Mouse (Mus musculus) limb, embryonic 11.5 days (tissue): ENCODE measurements around the gene Rtn2. TPM values are rescaled to one million over a fixed set of nuclear protein-coding genes. Genes with fewer than 3 reads are reported as not detected.

Source experiments
- ATAC-seq: fragments of 200-750 bp; cut with Nextera tagmentation; 2 replicates; pipeline ENCODE4 v1.8.0; 2017; ENCODE audit warnings: low read depth; ENCODE audit not compliant: insufficient number of reproducible peaks, low FRiP score, low TSS enrichment
- DNase-seq: peaks from one replicate; pipeline ENCODE4 v3.0.0-alpha.2; 2015; ENCODE audit warnings: low spot score
- H3K27ac ChIP-seq: fragments of 300-500 bp; sonication (generic); replicated peaks from 2 replicates; pipeline ENCODE4 v1.5.1; 2014; ENCODE audit warnings: low read depth, mild to moderate bottlenecking, low read length
- H3K27me3 ChIP-seq: fragments of 300-500 bp; sonication (generic); 2 replicates; pipeline ENCODE4 v1.6.1; 2014; ENCODE audit warnings: mild to moderate bottlenecking, low read length, mixed read lengths; ENCODE audit not compliant: control insufficient read depth, insufficient read depth
- H3K36me3 ChIP-seq: fragments of 300-500 bp; sonication (generic); 2 replicates; pipeline ENCODE4 v1.6.1; 2014; ENCODE audit warnings: mild to moderate bottlenecking, low read length, moderate library complexity, mixed read lengths; ENCODE audit not compliant: control insufficient read depth, insufficient read depth
- H3K4me1 ChIP-seq: fragments of 300-500 bp; sonication (generic); 2 replicates; pipeline ENCODE4 v1.6.1; 2014; ENCODE audit warnings: low read length, mixed read lengths; ENCODE audit not compliant: control insufficient read depth, insufficient read depth
- H3K4me2 ChIP-seq: fragments of 300-500 bp; sonication (generic); 2 replicates; pipeline ENCODE4 v1.6.1; 2014; ENCODE audit warnings: low read depth, mild to moderate bottlenecking, moderate library complexity; ENCODE audit not compliant: severe bottlenecking
- H3K4me3 ChIP-seq: fragments of 300-500 bp; sonication (generic); 2 replicates; pipeline ENCODE4 v1.5.1; 2014; ENCODE audit warnings: low read depth, low read length
- H3K9ac ChIP-seq: fragments of 300-500 bp; sonication (generic); 2 replicates; pipeline ENCODE4 v1.6.1; 2014; ENCODE audit warnings: mild to moderate bottlenecking, low read length
- H3K9me3 ChIP-seq: fragments of 300-500 bp; sonication (generic); 2 replicates; pipeline ENCODE4 v1.6.1; 2016; ENCODE audit warnings: low read length; ENCODE audit not compliant: control insufficient read depth
- WGBS: fragments of 180-500 bp; shearing (Covaris S2); extraction: QIAGEN DNeasy Blood & Tissue Kit; methylation state at CpG from one replicate; pipeline ENCODE4 v1.1.7; 2014; 5-methylcytosine and 5-hydroxymethylcytosine counted together
- polyA plus RNA-seq: library from polyadenylated mRNA; unstranded; fragments of >200 nt; fragmentation: Nextera tagmentation; extraction: Ambion mirVana; gene quantifications from 2 replicates; pipeline ENCODE4 v1.2.1, GENCODE M21; 2014

Rtn2 gene
- polyA plus RNA-seq, 1 experiment from 2014 or later = 10.0 TPM

DNA sequence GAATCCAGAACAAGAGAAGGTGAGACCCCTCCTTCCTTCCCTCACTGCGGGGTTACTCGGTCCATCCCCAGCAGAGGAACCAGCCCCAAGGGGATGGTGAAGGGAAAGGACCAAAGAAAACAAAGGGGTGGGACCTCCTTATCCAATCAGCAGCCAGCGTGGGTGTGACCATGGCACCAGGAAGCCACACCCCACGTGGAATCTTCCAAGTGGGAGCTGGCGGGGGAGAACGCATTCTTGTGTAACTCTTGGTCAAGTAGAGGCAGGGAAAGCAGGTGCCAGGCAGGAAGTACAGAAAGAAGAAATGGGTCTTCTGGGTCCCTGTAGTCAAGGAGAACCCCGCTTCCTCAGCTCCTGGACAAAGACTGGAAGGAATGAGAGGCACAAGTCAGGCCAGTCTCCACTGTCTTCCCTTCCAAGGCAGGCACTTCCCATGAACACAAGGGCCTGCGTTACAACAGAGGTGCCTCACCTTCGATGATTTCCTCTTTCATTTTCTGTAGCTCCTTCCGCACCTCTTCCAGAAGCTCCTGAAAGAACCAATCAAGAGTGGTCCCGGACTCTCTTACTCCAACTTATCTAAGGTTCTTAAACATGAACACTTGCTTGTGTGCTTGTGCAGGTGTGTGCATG is 24.9 kb upstream of the Rtn2 start:
- WGBS = 37% methylated on average over 11 of the region's 11 CpGs

DNA sequence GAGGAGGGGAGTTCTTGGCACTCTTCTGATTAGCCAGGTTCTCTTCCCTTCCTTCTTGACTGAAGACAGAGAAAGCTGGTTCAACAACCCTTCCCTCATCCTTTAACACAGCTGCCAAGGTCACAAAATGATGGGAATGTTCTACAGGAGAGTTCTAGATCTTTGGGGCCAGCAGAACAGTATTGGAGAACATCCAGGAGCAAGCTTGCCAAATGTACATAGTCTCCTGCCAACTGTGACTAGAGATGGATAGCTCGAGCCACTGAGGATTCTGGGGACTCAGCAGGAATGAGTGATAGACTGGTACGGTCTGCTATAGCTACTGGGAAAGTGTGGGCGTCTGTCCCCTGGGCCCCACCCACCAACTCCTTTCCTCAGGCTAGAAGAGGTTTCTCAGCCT is 24.1 kb upstream of the Rtn2 start:
- WGBS = 75% methylated on average over 3 of the region's 3 CpGs
- no peak overlapping the region for H3K9ac ChIP-seq
- no peak overlapping the region for H3K4me2 ChIP-seq
- no peak for DNase-seq
- ATAC-seq = no peak
- no peaks in the 10 kb centered on the region for H3K27me3 ChIP-seq
- no peak overlapping the region for H3K4me3 ChIP-seq
- no peaks in the 10 kb centered on the region for H3K9me3 ChIP-seq
- no peak overlapping the region for H3K27ac ChIP-seq
- H3K36me3 ChIP-seq = peaks cover 28% of the 10 kb centered on the region; the same call in 1 of the 2 replicates
- H3K4me1 ChIP-seq = no peaks in the 10 kb centered on the region

More for the DNA sequence above, 24.9 kb upstream of the Rtn2 start:
- Histone ChIP-seq H3K9ac (no peak overlapping the region), H3K27me3 (no peaks in the 10 kb centered on the region), H3K27ac (no peak overlapping the region), H3K36me3 (peaks cover 28% of the 10 kb centered on the region; the same call in 1 of the 2 replicates), H3K4me1 (no peaks in the 10 kb centered on the region), H3K4me2 (no peak overlapping the region), H3K4me3 (no peak overlapping the region), H3K9me3 (no peaks in the 10 kb centered on the region)
- DNase-seq = peak; percentile 61
- ATAC-seq = no peak; the same call in 1 of the 2 replicates

GRCm38 (mm10) chr7:19265147-19265546 is 17.3 kb upstream of the Rtn2 start:
- DNase-seq = no peak

DNA sequence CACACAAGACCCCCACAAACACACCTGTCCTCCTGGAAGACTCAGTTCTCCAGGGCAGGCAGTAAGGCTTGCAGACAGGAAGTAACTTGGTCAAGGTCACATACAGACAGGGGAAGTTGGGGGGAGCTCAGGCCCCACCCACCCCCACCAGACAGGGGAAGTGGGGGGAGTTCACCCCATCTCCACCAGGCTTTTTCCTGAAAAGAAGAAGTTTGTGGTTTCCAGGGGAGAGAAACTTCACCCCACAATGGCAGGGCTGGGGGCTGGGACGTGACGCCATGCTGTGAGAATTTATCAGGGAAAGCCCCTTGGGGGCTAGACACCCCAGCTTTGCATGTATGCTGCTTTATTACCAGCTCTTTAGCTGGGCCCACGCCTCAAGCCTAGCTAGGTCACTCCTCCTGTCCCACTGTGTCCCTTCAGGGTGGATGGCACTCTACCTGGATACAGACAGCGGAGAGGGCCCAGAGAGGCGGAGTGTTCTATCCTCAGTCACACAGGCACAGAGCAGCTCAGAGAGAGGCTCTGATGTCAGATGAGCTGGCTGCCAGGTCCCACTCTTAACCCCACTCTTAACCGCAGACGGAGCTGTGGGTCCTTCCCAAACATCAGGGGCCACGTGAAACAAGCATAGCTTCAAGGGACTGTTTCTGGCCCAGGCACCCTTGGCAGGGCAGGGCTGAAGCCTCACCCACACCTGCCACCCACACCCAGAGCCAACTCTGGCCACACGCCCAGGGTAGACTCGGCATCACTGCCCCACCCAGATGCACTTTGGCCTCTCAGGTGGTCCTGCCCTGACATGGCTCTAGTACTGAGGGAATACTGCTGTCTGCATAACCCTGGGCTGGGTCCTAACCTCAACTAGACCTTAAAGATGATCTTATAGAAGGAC is 16.2 kb upstream of the Rtn2 start:
- no peak overlapping the region for H3K4me3 ChIP-seq
- no peak overlapping the region for H3K9ac ChIP-seq
- no peak for DNase-seq
- ATAC-seq = no peak
- no peaks in the 10 kb centered on the region for H3K9me3 ChIP-seq
- H3K36me3 ChIP-seq = peaks cover 16% of the 10 kb centered on the region
- no peak overlapping the region for H3K4me2 ChIP-seq
- peaks cover 22% of the 10 kb centered on the region for H3K4me1 ChIP-seq
- WGBS = 78% methylated on average over 10 of the region's 10 CpGs
- no peaks in the 10 kb centered on the region for H3K27me3 ChIP-seq
- no peak overlapping the region for H3K27ac ChIP-seq

More at GRCm38 (mm10) chr7:19265147-19265546, 17.3 kb upstream of the Rtn2 start:
- peaks cover 23% of the 10 kb centered on the region for H3K36me3 ChIP-seq
- H3K27me3 ChIP-seq = no peaks in the 10 kb centered on the region
- H3K9me3 ChIP-seq = no peaks in the 10 kb centered on the region
- peaks cover 15% of the 10 kb centered on the region for H3K4me1 ChIP-seq
- no peak overlapping the region for H3K27ac ChIP-seq
- WGBS = 46% methylated on average over 7 of the region's 7 CpGs
- no peak overlapping the region for H3K4me2 ChIP-seq
- no peak for ATAC-seq
- H3K9ac ChIP-seq = no peak overlapping the region
- 0 out of 2 replicates have a peak overlapping the region, but pooled peaks have one; percentile 6 for H3K4me3 ChIP-seq

DNA sequence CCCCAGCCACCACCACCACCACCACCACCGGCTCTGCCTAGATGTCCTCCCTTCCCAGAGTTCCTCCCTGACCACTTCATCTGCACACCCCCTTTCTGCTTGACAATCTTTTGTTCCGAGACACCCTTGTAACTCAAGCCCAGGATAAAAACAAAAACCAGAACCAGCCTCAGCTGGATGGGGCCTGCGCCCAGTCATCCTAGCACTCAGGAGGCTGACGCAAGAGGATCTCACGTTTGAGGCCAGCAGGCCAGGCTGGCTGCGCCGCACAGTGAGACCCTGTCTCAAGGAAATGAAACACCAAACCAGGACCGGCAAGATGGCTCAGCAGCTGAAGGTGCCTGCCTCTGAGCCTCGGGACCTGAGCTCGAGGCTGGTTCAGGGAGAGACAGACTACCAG is 15.4 kb upstream of the Rtn2 start:
- H3K27ac ChIP-seq = no peak overlapping the region

GRCm38 (mm10) chr7:19268993-19269681 is 13.3 kb upstream of the Rtn2 start:
- H3K9ac ChIP-seq = peak overlapping the region; percentile 48
- H3K4me3 ChIP-seq = peak overlapping the region; percentile 89
- 36% methylated on average over 10 of the region's 10 CpGs for WGBS
- peaks cover 9% of the 10 kb centered on the region for H3K36me3 ChIP-seq
- DNase-seq = no peak
- peak overlapping the region; percentile 99 for H3K4me2 ChIP-seq
- no peaks in the 10 kb centered on the region for H3K27me3 ChIP-seq
- no peak for ATAC-seq
- H3K9me3 ChIP-seq = no peaks in the 10 kb centered on the region
- H3K4me1 ChIP-seq = peaks cover 22% of the 10 kb centered on the region
- peak overlapping the region; percentile 70 for H3K27ac ChIP-seq

More for the DNA sequence above, 15.4 kb upstream of the Rtn2 start:
- H3K9ac ChIP-seq = peak overlapping the region; percentile 22; the same call in 1 of the 2 replicates
- WGBS = 73% methylated on average over 10 of the region's 10 CpGs
- H3K4me1 ChIP-seq = peaks cover 22% of the 10 kb centered on the region
- peaks cover 16% of the 10 kb centered on the region for H3K36me3 ChIP-seq
- H3K4me3 ChIP-seq = 0 out of 2 replicates have a peak overlapping the region, but pooled peaks have one; percentile 8
- DNase-seq (no peak), ATAC-seq (no peak)
- no peak overlapping the region for H3K4me2 ChIP-seq
- H3K9me3 ChIP-seq = no peaks in the 10 kb centered on the region
- H3K27me3 ChIP-seq = no peaks in the 10 kb centered on the region

- H3K4me2 ChIP-seq = peak overlapping the region; percentile 99
- DNase-seq (peak; percentile 61), ATAC-seq (no peak)
- H3K27me3 ChIP-seq = no peaks in the 10 kb centered on the region
- H3K4me1 ChIP-seq = peaks cover 22% of the 10 kb centered on the region
- no peaks in the 10 kb centered on the region for H3K9me3 ChIP-seq
- H3K36me3 ChIP-seq = peaks cover 2% of the 10 kb centered on the region; the same call in 1 of the 2 replicates
- peak overlapping the region; percentile 89 for H3K4me3 ChIP-seq
- WGBS = under 1% methylated on average over 19 of the region's 19 CpGs
- peak overlapping the region; percentile 70 for H3K27ac ChIP-seq
- H3K9ac ChIP-seq = peak overlapping the region; percentile 48
Measured at GRCm38 (mm10) chr7:19269721-19270441, 12.5 kb upstream of the Rtn2 start.
